Mouse (Mus musculus) midbrain, embryonic 11.5 days (tissue): ENCODE results near the gene Nfib. TPM values are rescaled to one million over a fixed set of nuclear protein-coding genes. Genes with fewer than 3 reads are reported as not detected.

Experiments used
- ATAC-seq: fragments of 200-750 bp; cut with Nextera tagmentation; 2 replicates; pipeline ENCODE4 v1.8.0; 2017; ENCODE audit warnings: moderate TSS enrichment, moderate library complexity; ENCODE audit not compliant: low FRiP score
- DNase-seq: peaks from one replicate; pipeline ENCODE4 v3.0.0; 2015; ENCODE audit warnings: low spot score; ENCODE audit errors: missing footprints
- H3K27ac ChIP-seq: fragments of 300-500 bp; sonication (generic); 2 replicates; pipeline ENCODE4 v1.5.1; 2014; ENCODE audit warnings: low read depth, low read length
- H3K27me3 ChIP-seq: fragments of 300-500 bp; sonication (generic); 2 replicates; pipeline ENCODE4 v1.6.1; 2014; ENCODE audit warnings: mild to moderate bottlenecking, low read length, moderate library complexity, mixed read lengths; ENCODE audit not compliant: control insufficient read depth, insufficient read depth
- H3K36me3 ChIP-seq: fragments of 300-500 bp; sonication (generic); 2 replicates; pipeline ENCODE4 v1.6.1; 2014; ENCODE audit warnings: mild to moderate bottlenecking, low read length, moderate library complexity, mixed read lengths; ENCODE audit not compliant: control insufficient read depth, insufficient read depth
- H3K4me1 ChIP-seq: fragments of 300-500 bp; sonication (generic); 2 replicates; pipeline ENCODE4 v1.6.1; 2014; ENCODE audit warnings: low read length; ENCODE audit not compliant: control insufficient read depth, insufficient read depth
- H3K4me2 ChIP-seq: fragments of 300-500 bp; sonication (generic); 2 replicates; pipeline ENCODE4 v1.6.1; 2014; ENCODE audit warnings: mild to moderate bottlenecking, moderate library complexity
- H3K4me3 ChIP-seq: fragments of 300-500 bp; sonication (generic); 2 replicates; pipeline ENCODE4 v1.5.1; 2014; ENCODE audit warnings: low read depth, low read length
- H3K9ac ChIP-seq: fragments of 300-500 bp; sonication (generic); 2 replicates; pipeline ENCODE4 v1.6.1; 2014; ENCODE audit warnings: low read length
- H3K9me3 ChIP-seq: fragments of 300-500 bp; sonication (generic); 2 replicates; pipeline ENCODE4 v1.6.1; 2016; ENCODE audit warnings: low read length; ENCODE audit not compliant: control insufficient read depth
- WGBS: fragments of 180-500 bp; shearing (Covaris S2); extraction: QIAGEN DNeasy Blood & Tissue Kit; methylation state at CpG from one replicate; pipeline ENCODE4 v1.1.7; 2014; 5-methylcytosine and 5-hydroxymethylcytosine counted together
- polyA plus RNA-seq: library from polyadenylated mRNA; unstranded; fragments of >200 nt; fragmentation: Nextera tagmentation; extraction: Ambion mirVana; gene quantifications from 2 replicates; pipeline ENCODE4 v1.2.1, GENCODE M21; 2014

The Nfib gene
- polyA plus RNA-seq, 1 experiment from 2014 or later = 19.9 TPM

DNA sequence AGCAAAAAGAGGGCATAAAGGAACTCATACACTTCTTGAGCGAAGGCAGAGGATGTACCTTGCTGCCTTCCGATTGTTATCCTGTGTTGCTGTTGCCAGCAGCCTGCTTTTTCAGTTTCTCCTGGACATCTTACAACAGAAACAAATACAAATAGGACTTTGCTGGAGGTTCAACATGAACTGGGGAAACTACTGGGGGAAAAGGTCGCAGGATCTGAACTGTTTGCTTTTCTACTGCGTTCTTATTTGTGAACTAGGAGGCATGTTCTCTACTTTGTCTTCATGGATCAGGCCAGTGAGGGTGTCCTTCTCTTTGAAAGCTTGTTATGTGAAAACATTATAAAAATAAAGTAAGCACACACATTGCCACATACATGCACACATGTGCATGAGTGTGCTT lies 252.6 kb downstream of the Nfib start:
- 93% methylated on average over 4 of the region's 4 CpGs for WGBS
- no peak for DNase-seq
- no peak for ATAC-seq

DNA sequence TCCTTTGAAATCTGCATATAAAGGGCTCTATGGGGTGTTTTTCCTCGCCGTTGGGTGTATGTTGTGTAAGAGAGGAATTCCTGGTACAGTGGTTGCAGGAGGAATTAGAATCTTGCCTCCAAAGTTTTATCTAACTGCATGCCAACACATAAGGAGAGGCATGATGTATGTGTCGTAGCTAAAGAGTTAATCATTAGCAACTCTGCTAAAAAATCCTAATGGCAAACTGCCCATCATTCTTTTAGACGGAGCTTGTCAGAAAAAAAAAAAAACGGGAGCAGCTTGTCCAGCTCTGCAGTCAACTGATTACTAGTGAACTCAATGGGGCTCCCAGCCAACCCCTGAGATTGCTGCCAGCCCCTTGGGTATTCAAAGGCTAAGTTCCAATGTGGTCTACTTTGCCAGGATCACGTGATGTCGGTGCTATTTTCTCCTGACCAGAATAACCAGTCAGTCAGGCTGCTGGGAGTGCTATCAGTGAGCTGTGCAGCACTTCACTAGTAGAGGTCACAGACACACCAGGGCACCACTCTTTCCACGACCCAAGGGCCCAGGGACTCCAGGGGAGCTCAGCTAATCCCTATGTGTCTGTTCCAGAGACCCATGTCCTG lies 258.4 kb downstream of the Nfib start:
- DNase-seq (no peak), ATAC-seq (no peak)
- Histone ChIP-seq H3K27me3 (no peaks in the 10 kb centered on the region), H3K9ac (no peak overlapping the region), H3K4me1 (peaks cover 4% of the 10 kb centered on the region; the same call in 1 of the 2 replicates), H3K36me3 (no peaks in the 10 kb centered on the region), H3K27ac (no peak overlapping the region), H3K9me3 (no peaks in the 10 kb centered on the region), H3K4me3 (no peak overlapping the region), H3K4me2 (no peak overlapping the region)
- 28% methylated on average over 8 of the region's 8 CpGs for WGBS

More for the DNA sequence above, 252.6 kb downstream of the Nfib start:
- Histone ChIP-seq H3K9me3 (no peaks in the 10 kb centered on the region), H3K27ac (no peak overlapping the region), H3K4me2 (no peak overlapping the region), H3K9ac (no peak overlapping the region), H3K4me3 (no peak overlapping the region), H3K4me1 (no peaks in the 10 kb centered on the region), H3K36me3 (no peaks in the 10 kb centered on the region), H3K27me3 (no peaks in the 10 kb centered on the region)

DNA sequence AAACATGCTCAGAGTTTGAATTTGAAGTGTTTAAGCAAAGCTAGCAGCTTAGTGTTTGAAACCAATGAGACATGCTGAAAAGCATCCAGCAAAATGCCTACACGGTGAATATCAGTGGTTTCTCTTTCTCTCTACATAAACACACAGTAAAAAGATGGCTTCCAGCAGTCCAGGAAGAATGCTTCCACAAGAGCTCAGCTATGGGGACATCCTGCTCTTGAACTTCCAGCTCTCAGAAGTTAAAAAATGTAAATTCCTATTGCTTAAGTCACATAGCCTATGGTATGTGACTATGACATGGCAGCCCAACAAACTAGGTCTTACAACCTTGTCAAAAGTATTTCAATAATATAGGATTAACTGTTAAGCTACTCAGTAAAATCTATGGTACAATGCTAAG lies 261.5 kb downstream of the Nfib start:
- 84% methylated on average over 1 of the region's 1 CpGs for WGBS
- H3K9me3 ChIP-seq = no peaks in the 10 kb centered on the region
- ATAC-seq = no peak

DNA sequence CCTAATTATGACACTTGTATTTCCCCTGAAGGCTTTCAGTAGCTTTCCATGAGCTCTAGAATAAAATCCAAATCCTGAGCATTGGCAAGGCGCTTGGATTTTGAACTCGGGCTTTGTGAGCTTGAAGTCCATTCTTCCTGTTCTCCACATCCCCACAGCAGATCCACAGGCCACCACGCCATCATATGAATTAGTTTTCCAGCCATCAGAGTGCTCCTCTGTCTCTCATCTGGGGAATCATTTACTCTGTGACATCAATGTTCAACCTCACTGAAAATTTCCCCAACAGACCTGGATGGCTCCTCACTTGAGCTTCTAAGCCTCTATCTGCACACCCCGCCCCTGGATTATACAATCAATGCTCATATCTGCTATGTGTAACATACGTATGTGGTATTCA lies 262.1 kb downstream of the Nfib start:
- no peak for DNase-seq
- Histone ChIP-seq H3K4me2 (no peak overlapping the region), H3K9ac (no peak overlapping the region), H3K9me3 (no peaks in the 10 kb centered on the region), H3K27me3 (no peaks in the 10 kb centered on the region), H3K4me1 (peaks cover 4% of the 10 kb centered on the region; the same call in 1 of the 2 replicates), H3K27ac (no peak overlapping the region), H3K36me3 (no peaks in the 10 kb centered on the region), H3K4me3 (no peak overlapping the region)
- no peak for ATAC-seq
- 92% methylated on average over 5 of the region's 5 CpGs for WGBS

More for the DNA sequence above, 261.5 kb downstream of the Nfib start:
- no peak for DNase-seq
- Histone ChIP-seq H3K27ac (no peak overlapping the region), H3K36me3 (no peaks in the 10 kb centered on the region), H3K4me2 (no peak overlapping the region), H3K4me3 (no peak overlapping the region), H3K27me3 (no peaks in the 10 kb centered on the region), H3K9ac (no peak overlapping the region), H3K4me1 (peaks cover 4% of the 10 kb centered on the region; the same call in 1 of the 2 replicates)

DNA sequence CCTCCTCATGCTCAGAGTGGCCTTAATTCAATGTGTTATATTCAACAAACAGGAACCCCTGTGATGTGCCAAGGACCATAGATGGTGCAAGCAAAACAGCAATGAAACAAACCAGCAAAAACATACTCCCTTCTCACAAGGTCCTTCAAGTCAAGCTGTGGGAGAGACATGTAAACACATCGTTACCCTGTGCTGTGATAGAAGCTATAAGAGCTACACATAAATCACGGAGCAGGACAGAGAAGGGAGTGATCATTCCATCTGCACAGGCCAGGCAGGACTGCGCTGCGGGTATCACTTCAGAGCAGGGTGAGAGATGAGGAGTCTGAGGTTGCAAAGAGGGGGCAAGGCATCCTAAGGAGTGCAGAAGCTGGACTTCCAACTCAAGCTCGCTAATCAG lies 262.5 kb downstream of the Nfib start:
- Histone ChIP-seq H3K4me2 (no peak overlapping the region), H3K9me3 (no peaks in the 10 kb centered on the region), H3K27ac (no peak overlapping the region), H3K36me3 (no peaks in the 10 kb centered on the region), H3K27me3 (no peaks in the 10 kb centered on the region), H3K9ac (no peak overlapping the region), H3K4me3 (no peak overlapping the region), H3K4me1 (peaks cover 4% of the 10 kb centered on the region; the same call in 1 of the 2 replicates)
- ATAC-seq = no peak
- no peak for DNase-seq
- WGBS = 91% methylated on average over 5 of the region's 5 CpGs

DNA sequence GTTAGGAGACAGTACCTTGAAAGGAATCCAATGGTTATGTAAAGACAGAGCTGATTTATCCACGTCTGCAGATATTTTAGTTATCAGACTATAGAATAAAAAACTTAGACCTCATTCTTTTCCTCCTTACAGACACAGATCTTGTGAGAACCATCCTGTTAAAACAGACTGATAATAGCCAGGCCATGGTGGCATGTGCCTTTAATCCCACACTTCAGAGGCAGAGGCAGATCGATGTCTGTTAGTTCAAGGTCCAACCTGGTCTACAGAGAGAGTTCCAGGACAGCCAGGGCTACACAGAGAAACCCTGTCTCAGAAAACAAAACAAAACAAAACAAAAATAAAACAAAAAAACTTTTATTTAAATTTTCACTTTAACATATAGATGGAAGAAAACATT lies 264.9 kb downstream of the Nfib start:
- no peak overlapping the region for H3K4me2 ChIP-seq

DNA sequence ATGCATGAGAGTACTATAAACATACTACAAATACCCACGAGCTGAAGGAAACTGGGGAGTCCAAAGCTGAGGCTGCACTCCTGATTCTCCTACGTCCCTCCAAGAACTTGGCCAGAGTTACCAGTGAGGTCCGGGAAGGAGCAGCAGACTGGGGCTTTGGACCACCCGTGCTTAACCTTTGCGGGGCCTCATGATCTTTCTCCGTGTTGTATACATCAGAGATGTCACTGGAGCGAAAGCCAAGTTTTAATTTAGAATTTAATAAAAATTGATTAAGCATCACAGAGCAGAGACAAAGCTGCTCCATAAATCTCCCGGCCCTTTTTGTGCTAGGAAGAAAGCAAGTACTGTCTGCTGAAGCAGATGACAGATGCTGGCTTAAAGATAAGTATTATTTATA lies 265.7 kb downstream of the Nfib start:
- Histone ChIP-seq H3K4me3 (no peak overlapping the region), H3K4me1 (peaks cover 2% of the 10 kb centered on the region; the same call in 1 of the 2 replicates), H3K9me3 (no peaks in the 10 kb centered on the region), H3K27ac (no peak overlapping the region), H3K4me2 (no peak overlapping the region), H3K36me3 (no peaks in the 10 kb centered on the region), H3K27me3 (no peaks in the 10 kb centered on the region), H3K9ac (no peak overlapping the region)
- no peak for ATAC-seq
- 79% methylated on average over 8 of the region's 8 CpGs for WGBS
- DNase-seq = no peak

More for the DNA sequence above, 264.9 kb downstream of the Nfib start:
- DNase-seq (no peak), ATAC-seq (no peak)
- no peak overlapping the region for H3K4me3 ChIP-seq
- no peaks in the 10 kb centered on the region for H3K36me3 ChIP-seq
- H3K27me3 ChIP-seq = no peaks in the 10 kb centered on the region
- no peak overlapping the region for H3K27ac ChIP-seq
- no peaks in the 10 kb centered on the region for H3K9me3 ChIP-seq
- 82% methylated on average over 2 of the region's 2 CpGs for WGBS
- no peak overlapping the region for H3K9ac ChIP-seq
- peaks cover 2% of the 10 kb centered on the region; the same call in 1 of the 2 replicates for H3K4me1 ChIP-seq

DNA sequence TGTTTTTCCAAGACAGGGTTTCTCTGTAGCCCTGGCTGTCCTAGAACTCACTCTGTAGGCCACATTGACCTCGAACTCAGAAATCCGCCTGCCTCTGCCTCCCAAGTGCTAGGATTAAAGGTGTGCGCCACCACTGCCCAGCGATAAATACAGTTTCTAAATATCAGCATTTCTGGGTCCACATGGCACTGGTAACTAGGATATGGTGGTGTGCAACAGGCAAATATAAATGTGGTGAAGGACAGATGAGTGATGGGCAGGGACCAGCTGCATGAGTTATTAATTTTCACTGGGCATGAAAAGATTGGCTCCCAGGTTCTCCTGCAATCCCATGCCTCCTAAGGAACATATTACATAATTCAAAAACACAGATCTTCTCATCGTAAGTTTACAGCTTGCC lies 266.9 kb downstream of the Nfib start:
- DNase-seq (no peak), ATAC-seq (no peak)
- Histone ChIP-seq H3K27ac (no peak overlapping the region), H3K9me3 (no peaks in the 10 kb centered on the region), H3K9ac (no peak overlapping the region), H3K27me3 (no peaks in the 10 kb centered on the region), H3K4me2 (no peak overlapping the region), H3K36me3 (no peaks in the 10 kb centered on the region), H3K4me1 (peaks cover 2% of the 10 kb centered on the region; the same call in 1 of the 2 replicates), H3K4me3 (no peak overlapping the region)
- WGBS = 93% methylated on average over 5 of the region's 5 CpGs

DNA sequence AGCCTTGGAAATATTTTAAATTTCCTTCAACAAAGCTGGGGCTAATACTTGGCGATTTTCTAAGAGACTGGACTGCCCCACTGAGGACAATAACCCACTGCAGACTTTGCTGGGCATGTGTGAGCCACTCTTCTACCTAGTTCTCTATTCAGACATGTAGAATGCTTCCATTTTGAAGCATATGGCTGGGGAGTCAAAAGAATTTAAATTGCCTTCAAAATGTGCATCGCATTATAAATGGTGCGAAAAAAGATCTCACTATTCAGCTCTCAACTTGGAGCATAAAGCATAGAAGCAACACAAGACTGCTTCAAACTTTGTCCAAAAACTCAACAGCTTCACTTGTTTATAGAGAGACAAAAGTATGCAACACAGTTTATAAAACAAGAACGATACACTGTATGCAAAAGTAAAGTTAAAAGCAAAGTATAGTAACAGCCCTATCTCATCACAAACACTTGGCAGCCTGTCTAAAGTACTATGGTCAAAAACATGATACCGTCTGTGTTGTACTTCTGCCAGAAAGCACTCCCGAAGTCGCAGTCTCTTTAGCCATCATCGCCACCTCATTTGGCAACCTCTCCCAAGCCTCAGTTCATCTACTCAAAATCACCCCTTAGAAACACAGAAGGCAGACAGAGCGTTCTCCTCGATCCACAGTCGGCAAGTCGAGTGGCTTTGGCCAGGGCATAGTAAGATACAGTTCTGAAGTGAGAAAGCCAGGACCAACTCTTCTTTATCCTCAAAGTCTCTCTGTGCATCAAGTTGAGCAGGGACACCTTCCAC lies 267.8 kb downstream of the Nfib start:
- H3K4me2 ChIP-seq = no peak overlapping the region
- no peak overlapping the region for H3K4me3 ChIP-seq
- no peaks in the 10 kb centered on the region for H3K9me3 ChIP-seq
- no peak overlapping the region for H3K9ac ChIP-seq
- peaks cover 2% of the 10 kb centered on the region; the same call in 1 of the 2 replicates for H3K4me1 ChIP-seq
- H3K27me3 ChIP-seq = no peaks in the 10 kb centered on the region
- WGBS = 88% methylated on average over 12 of the region's 12 CpGs
- no peaks in the 10 kb centered on the region for H3K36me3 ChIP-seq
- DNase-seq = no peak
- no peak for ATAC-seq
- no peak overlapping the region for H3K27ac ChIP-seq
